Mouse (Mus musculus): ENCODE data around the gene Ttc16. TPM values are rescaled to one million over a fixed set of nuclear protein-coding genes. Genes with fewer than 3 reads are reported as not detected.

The Ttc16 gene
- polyA plus RNA-seq, 1 experiment: 0.14 TPM

GRCm38 (mm10) chr2:32741273-32742172 is 33.9 kb downstream of the Ttc16 start:
- no peak overlapping the region for H3K4me3 ChIP-seq (ENCODE audit: insufficient read depth, poor library complexity, severe bottlenecking)
- TF ChIP-seq FOSL1 (IDR thresholded peaks at IDR 0.05; ENCODE audit: insufficient read depth, low read length, poor library complexity, severe bottlenecking): no peak
- TF ChIP-seq MYOG (IDR thresholded peaks at IDR 0.05; ENCODE audit: control insufficient read depth, extremely low read depth, insufficient read length): no peak
- no peak for TF ChIP-seq MAX (IDR thresholded peaks at IDR 0.05)

GRCm38 (mm10) chr2:32740916-32741272 is 34.5 kb downstream of the Ttc16 start, which contains the start of gene 6330409D20Rik:
Gene 6330409D20Rik (minus strand): TSS chr2:32741016.
- Histone ChIP-seq H3ac (ENCODE audit: control insufficient read depth, insufficient read length, low read depth) (no peak within 1 kb of the TSS), H3K79me3 (ENCODE audit: low read depth) (no peaks in the 10 kb centered on the region), H3K36me3 (ENCODE audit: control insufficient read depth, insufficient read depth) (no peaks in the 10 kb centered on the region), H3K79me2 (ENCODE audit: control insufficient read depth, insufficient read depth) (no peaks in the 10 kb centered on the region), H3K4me3 (ENCODE audit: insufficient read depth, poor library complexity, severe bottlenecking) (no peak within 1 kb of the TSS), H3K27me3 (ENCODE audit: control insufficient read depth, insufficient read depth, insufficient read length) (peaks cover 51% of the 10 kb centered on the region)
- TF ChIP-seq MAX (IDR thresholded peaks at IDR 0.05) (no peak), MYOG (IDR thresholded peaks at IDR 0.05; ENCODE audit: control insufficient read depth, extremely low read depth, insufficient read length) (no peak), USF1 (IDR thresholded peaks at IDR 0.05; ENCODE audit: low read depth) (no peak), CTCF (IDR thresholded peaks at IDR 0.05; ENCODE audit: control insufficient read depth, insufficient read depth, insufficient read length) (no peak), MYOD1 (IDR thresholded peaks at IDR 0.05; ENCODE audit: control insufficient read depth, insufficient read length, low read depth) (no peak), FOSL1 (IDR thresholded peaks at IDR 0.05; ENCODE audit: insufficient read depth, low read length, poor library complexity, severe bottlenecking) (no peak), CEBPB (IDR thresholded peaks at IDR 0.05; ENCODE audit: low read depth) (no peak)

More at GRCm38 (mm10) chr2:32741273-32742172, 33.9 kb downstream of the Ttc16 start:
- Histone ChIP-seq H3K36me3 (ENCODE audit: control insufficient read depth, insufficient read depth) (no peaks in the 10 kb centered on the region), H3K79me3 (ENCODE audit: low read depth) (no peaks in the 10 kb centered on the region), H3ac (ENCODE audit: control insufficient read depth, insufficient read length, low read depth) (no peak overlapping the region), H3K27me3 (ENCODE audit: control insufficient read depth, insufficient read depth, insufficient read length) (peaks cover 57% of the 10 kb centered on the region), H3K79me2 (ENCODE audit: control insufficient read depth, insufficient read depth) (no peaks in the 10 kb centered on the region)

DNA sequence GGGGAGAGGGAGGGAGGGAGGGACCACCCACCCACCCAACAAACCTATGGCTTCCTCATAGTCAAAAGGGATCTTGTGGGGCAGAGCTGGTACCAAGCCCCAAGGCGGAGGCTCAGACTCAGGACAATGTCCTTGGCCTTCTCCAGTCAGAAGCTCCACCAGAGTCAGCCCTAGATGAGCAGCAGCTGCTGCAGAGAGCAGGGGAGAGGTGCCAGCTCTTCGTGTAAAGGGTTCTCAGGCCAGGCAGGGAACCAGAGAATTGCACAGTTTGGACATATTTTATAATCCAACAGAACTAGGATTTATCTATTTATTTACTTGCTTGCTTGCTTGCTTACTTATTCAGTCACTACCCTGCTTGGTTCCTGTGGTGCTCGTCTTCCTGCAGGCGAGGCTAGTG is 36.1 kb downstream of the Ttc16 start:
- H3ac ChIP-seq (ENCODE audit: control insufficient read depth, insufficient read length, low read depth): no peak overlapping the region
- no peak overlapping the region for H3K4me3 ChIP-seq (ENCODE audit: insufficient read depth, poor library complexity, severe bottlenecking)
- no peaks in the 10 kb centered on the region for H3K79me2 ChIP-seq (ENCODE audit: control insufficient read depth, insufficient read depth)
- H3K36me3 ChIP-seq (ENCODE audit: control insufficient read depth, insufficient read depth): no peaks in the 10 kb centered on the region
- H3K79me3 ChIP-seq (ENCODE audit: low read depth): no peaks in the 10 kb centered on the region
- peaks cover 38% of the 10 kb centered on the region for H3K27me3 ChIP-seq (ENCODE audit: control insufficient read depth, insufficient read depth, insufficient read length)
- TF ChIP-seq CTCF (IDR thresholded peaks at IDR 0.05; ENCODE audit: control insufficient read depth, insufficient read depth, insufficient read length) (no peak), CEBPB (IDR thresholded peaks at IDR 0.05; ENCODE audit: low read depth) (no peak), USF1 (IDR thresholded peaks at IDR 0.05; ENCODE audit: low read depth) (no peak), MAX (IDR thresholded peaks at IDR 0.05) (no peak), FOSL1 (IDR thresholded peaks at IDR 0.05; ENCODE audit: insufficient read depth, low read length, poor library complexity, severe bottlenecking) (no peak), MYOD1 (IDR thresholded peaks at IDR 0.05; ENCODE audit: control insufficient read depth, insufficient read length, low read depth) (no peak), MYOG (IDR thresholded peaks at IDR 0.05; ENCODE audit: control insufficient read depth, extremely low read depth, insufficient read length) (no peak)

DNA sequence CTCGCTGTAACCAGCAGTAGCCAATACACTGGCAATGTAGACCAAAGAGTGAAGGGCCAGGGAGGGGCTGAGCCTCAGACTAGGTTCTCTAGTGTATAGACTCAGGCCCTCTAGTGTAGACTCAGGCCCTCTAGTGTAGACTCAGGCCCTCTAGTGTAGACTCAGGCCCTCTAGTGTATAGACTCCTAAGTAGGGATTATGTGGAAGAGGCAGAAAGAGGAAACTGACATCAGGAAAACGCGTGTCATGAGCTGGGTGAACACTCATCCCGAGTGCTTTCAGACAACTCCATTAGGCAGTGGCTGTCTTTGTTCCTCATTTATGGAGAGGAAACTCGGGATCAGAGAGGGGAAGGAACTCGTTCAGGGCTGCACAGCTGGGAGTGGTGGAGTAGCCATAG is 38.4 kb downstream of the Ttc16 start:
- Histone ChIP-seq H3ac (ENCODE audit: control insufficient read depth, insufficient read length, low read depth) (no peak overlapping the region), H3K79me3 (ENCODE audit: low read depth) (no peaks in the 10 kb centered on the region), H3K36me3 (ENCODE audit: control insufficient read depth, insufficient read depth) (no peaks in the 10 kb centered on the region), H3K79me2 (ENCODE audit: control insufficient read depth, insufficient read depth) (no peaks in the 10 kb centered on the region), H3K4me3 (ENCODE audit: insufficient read depth, poor library complexity, severe bottlenecking) (no peak overlapping the region), H3K27me3 (ENCODE audit: control insufficient read depth, insufficient read depth, insufficient read length) (peaks cover 18% of the 10 kb centered on the region)
- TF ChIP-seq CEBPB (IDR thresholded peaks at IDR 0.05; ENCODE audit: low read depth) (no peak), CTCF (IDR thresholded peaks at IDR 0.05; ENCODE audit: control insufficient read depth, insufficient read depth, insufficient read length) (no peak), MYOG (IDR thresholded peaks at IDR 0.05; ENCODE audit: control insufficient read depth, extremely low read depth, insufficient read length) (no peak), MYOD1 (IDR thresholded peaks at IDR 0.05; ENCODE audit: control insufficient read depth, insufficient read length, low read depth) (no peak), MAX (IDR thresholded peaks at IDR 0.05) (no peak), FOSL1 (IDR thresholded peaks at IDR 0.05; ENCODE audit: insufficient read depth, low read length, poor library complexity, severe bottlenecking) (no peak), USF1 (IDR thresholded peaks at IDR 0.05; ENCODE audit: low read depth) (no peak)

- H3ac ChIP-seq (ENCODE audit: control insufficient read depth, insufficient read length, low read depth): no peak overlapping the region
- no peaks in the 10 kb centered on the region for H3K79me2 ChIP-seq (ENCODE audit: control insufficient read depth, insufficient read depth)
- no peak overlapping the region for H3K4me3 ChIP-seq (ENCODE audit: insufficient read depth, poor library complexity, severe bottlenecking)
Observed at GRCm38 (mm10) chr2:32736306-32736829, 39.1 kb downstream of the Ttc16 start.

More at GRCm38 (mm10) chr2:32736306-32736829, 39.1 kb downstream of the Ttc16 start:
- TF ChIP-seq FOSL1 (IDR thresholded peaks at IDR 0.05; ENCODE audit: insufficient read depth, low read length, poor library complexity, severe bottlenecking): no peak
- no peak for TF ChIP-seq MYOG (IDR thresholded peaks at IDR 0.05; ENCODE audit: control insufficient read depth, extremely low read depth, insufficient read length)
- no peak for TF ChIP-seq CEBPB (IDR thresholded peaks at IDR 0.05; ENCODE audit: low read depth)
- no peak for TF ChIP-seq CTCF (IDR thresholded peaks at IDR 0.05; ENCODE audit: control insufficient read depth, insufficient read depth, insufficient read length)
- TF ChIP-seq USF1 (IDR thresholded peaks at IDR 0.05; ENCODE audit: low read depth): no peak
- no peak for TF ChIP-seq MYOD1 (IDR thresholded peaks at IDR 0.05; ENCODE audit: control insufficient read depth, insufficient read length, low read depth)
- TF ChIP-seq MAX (IDR thresholded peaks at IDR 0.05): no peak
- Histone ChIP-seq H3K79me3 (ENCODE audit: low read depth) (no peaks in the 10 kb centered on the region), H3K36me3 (ENCODE audit: control insufficient read depth, insufficient read depth) (no peaks in the 10 kb centered on the region), H3K27me3 (ENCODE audit: control insufficient read depth, insufficient read depth, insufficient read length) (peaks cover 11% of the 10 kb centered on the region)

All from C2C12 (cell line).